Comparison of ENCODE assay signal across 8 mouse cellular contexts in genomic region chr19:23151651-23152070, GRCm38 (mm10). TPM values are rescaled to one million over a fixed set of nuclear protein-coding genes. Genes with fewer than 3 reads are reported as not detected.
DNase-seq lines count a peak whose midpoint lies in the region; ATAC-seq lines count a peak whose summit lies in the region.

No protein-coding gene starts in this region.

- no peaks in the 10 kb centered on the region for H3K27me3 ChIP-seq in embryonic facial prominence, embryonic 11.5 days (ENCODE audit: control insufficient read depth, insufficient read depth, low read length)
- no peaks in the 10 kb centered on the region for H3K27me3 ChIP-seq in embryonic facial prominence, embryonic 10.5 days (replicated peaks; ENCODE audit: low read depth, poor library complexity, severe bottlenecking)
- H3K27me3 ChIP-seq in embryonic facial prominence, embryonic 12.5 days, result 0 out of 2 replicates have a peak, but pooled peaks cover 2% of the 10 kb centered on the region
- no peaks in the 10 kb centered on the region for H3K27me3 ChIP-seq in kidney, embryonic 14.5 days (ENCODE audit: control insufficient read depth, insufficient read depth, low read length)
- no peaks in the 10 kb centered on the region for H3K27me3 ChIP-seq in neural tube, embryonic 15.5 days (replicated peaks)

- H3K27ac ChIP-seq in embryonic facial prominence, embryonic 11.5 days (replicated peaks; ENCODE audit: low read depth, low read length), result no peak overlapping the region
- H3K27ac ChIP-seq in embryonic facial prominence, embryonic 10.5 days (replicated peaks), result no peak overlapping the region
- H3K27ac ChIP-seq in embryonic facial prominence, embryonic 12.5 days, result no peak overlapping the region
- no peak overlapping the region for H3K27ac ChIP-seq in kidney, embryonic 14.5 days (ENCODE audit: low read depth, low read length)
- no peak overlapping the region for H3K27ac ChIP-seq in neural tube, embryonic 15.5 days (replicated peaks)

- ATAC-seq in embryonic facial prominence, embryonic 11.5 days (replicated peaks; ENCODE audit: insufficient number of reproducible peaks, low FRiP score, low TSS enrichment, low read depth), result no peak
- ATAC-seq in CD4-positive, CD25-positive, alpha-beta regulatory T cell, adult 4 months, result peak; percentile 97
- ATAC-seq in embryonic facial prominence, embryonic 12.5 days (ENCODE audit: insufficient number of reproducible peaks, insufficient read depth, low FRiP score, low TSS enrichment), result no peak
- peak; percentile 54; the same call in 1 of the 2 replicates for ATAC-seq in kidney, embryonic 14.5 days (ENCODE audit: low FRiP score, low TSS enrichment)
- ATAC-seq in neural tube, embryonic 15.5 days (ENCODE audit: low FRiP score), result no peak

- DNase-seq in embryonic facial prominence, embryonic 11.5 days (ENCODE audit: low spot score), result peak; percentile 44
- DNase-seq in embryonic facial prominence, embryonic 10.5 days (ENCODE audit: low spot score), result no peak
- peak; percentile 87 for DNase-seq in lung, postnatal 36 days
- peak; percentile 49 for DNase-seq in thymus, postnatal 14 days

- no peaks in the 10 kb centered on the region for H3K36me3 ChIP-seq in embryonic facial prominence, embryonic 11.5 days (replicated peaks; ENCODE audit: control insufficient read depth, insufficient read depth, low read depth, low read length)
- H3K36me3 ChIP-seq in embryonic facial prominence, embryonic 10.5 days (replicated peaks), result no peaks in the 10 kb centered on the region
- no peaks in the 10 kb centered on the region for H3K36me3 ChIP-seq in embryonic facial prominence, embryonic 12.5 days
- no peaks in the 10 kb centered on the region for H3K36me3 ChIP-seq in kidney, embryonic 14.5 days (ENCODE audit: control insufficient read depth, insufficient read depth, low read length)
- no peaks in the 10 kb centered on the region for H3K36me3 ChIP-seq in neural tube, embryonic 15.5 days

- no peak overlapping the region for H3K4me3 ChIP-seq in embryonic facial prominence, embryonic 11.5 days (ENCODE audit: low read depth, low read length)
- no peak overlapping the region for H3K4me3 ChIP-seq in embryonic facial prominence, embryonic 10.5 days
- no peak overlapping the region for H3K4me3 ChIP-seq in embryonic facial prominence, embryonic 12.5 days
- no peak overlapping the region for H3K4me3 ChIP-seq in kidney, embryonic 14.5 days (ENCODE audit: low read length)
- no peak overlapping the region for H3K4me3 ChIP-seq in neural tube, embryonic 15.5 days (replicated peaks)

- H3K4me2 ChIP-seq in embryonic facial prominence, embryonic 11.5 days (ENCODE audit: low read depth, low read length), result no peak overlapping the region
- H3K4me2 ChIP-seq in embryonic facial prominence, embryonic 12.5 days (replicated peaks), result 0 out of 2 replicates have a peak overlapping the region, but pooled peaks have one; percentile 5
- H3K4me2 ChIP-seq in kidney, embryonic 14.5 days (replicated peaks; ENCODE audit: low read depth, low read length), result no peak overlapping the region
- no peak overlapping the region for H3K4me2 ChIP-seq in neural tube, embryonic 15.5 days

- WGBS in embryonic facial prominence, embryonic 11.5 days, result 25% methylated on average over 11 of the region's 11 CpGs
- WGBS in embryonic facial prominence, embryonic 10.5 days, result 27% methylated on average over 11 of the region's 11 CpGs
- WGBS in embryonic facial prominence, embryonic 12.5 days, result 23% methylated on average over 11 of the region's 11 CpGs
- WGBS in kidney, embryonic 14.5 days, result 33% methylated on average over 11 of the region's 11 CpGs
- 37% methylated on average over 11 of the region's 11 CpGs for whole genome bisulfite sequencing in neural tube, embryonic 15.5 days

- H3K9ac ChIP-seq in embryonic facial prominence, embryonic 11.5 days (replicated peaks; ENCODE audit: low read length), result no peak overlapping the region
- no peak overlapping the region for H3K9ac ChIP-seq in embryonic facial prominence, embryonic 12.5 days
- no peak overlapping the region for H3K9ac ChIP-seq in kidney, embryonic 14.5 days (ENCODE audit: low read depth, low read length)
- no peak overlapping the region for H3K9ac ChIP-seq in neural tube, embryonic 15.5 days (replicated peaks)

- H3K4me1 ChIP-seq in embryonic facial prominence, embryonic 11.5 days (ENCODE audit: control insufficient read depth, insufficient read depth, low read length), result no peaks in the 10 kb centered on the region; the same call in 1 of the 2 replicates
- peaks cover 12% of the 10 kb centered on the region for H3K4me1 ChIP-seq in embryonic facial prominence, embryonic 10.5 days
- H3K4me1 ChIP-seq in embryonic facial prominence, embryonic 12.5 days, result 0 out of 2 replicates have a peak, but pooled peaks cover 5% of the 10 kb centered on the region
- peaks cover 8% of the 10 kb centered on the region for H3K4me1 ChIP-seq in kidney, embryonic 14.5 days (ENCODE audit: control insufficient read depth, insufficient read depth, low read length)
- peaks cover 19% of the 10 kb centered on the region; the same call in 1 of the 2 replicates for H3K4me1 ChIP-seq in neural tube, embryonic 15.5 days

- H3K9me3 ChIP-seq in embryonic facial prominence, embryonic 11.5 days (replicated peaks; ENCODE audit: control insufficient read depth, low read length), result no peaks in the 10 kb centered on the region
- H3K9me3 ChIP-seq in embryonic facial prominence, embryonic 10.5 days, result no peaks in the 10 kb centered on the region
- no peaks in the 10 kb centered on the region for H3K9me3 ChIP-seq in embryonic facial prominence, embryonic 12.5 days
- no peaks in the 10 kb centered on the region for H3K9me3 ChIP-seq in kidney, embryonic 14.5 days (ENCODE audit: control insufficient read depth, low read length)
- no peaks in the 10 kb centered on the region for H3K9me3 ChIP-seq in neural tube, embryonic 15.5 days (replicated peaks)

RNA-seq across cellular contexts. Expression of gene Klf9, which starts 10.6 kb away (rescaled TPM):
- 0.81 and 1.0 TPM in 2 replicates for polyA plus RNA-seq in embryonic facial prominence, embryonic 11.5 days (2014; fragmentation: Nextera tagmentation; extraction: Ambion mirVana)
- polyA plus RNA-seq in embryonic facial prominence, embryonic 10.5 days (2016; fragmentation: Nextera tagmentation; extraction: Ambion mirVana), result 0.79 and 0.96 TPM in 2 replicates
- 1 to 10 TPM; 3.6 to 4.3 TPM for polyA plus RNA-seq in CD4-positive, CD25-positive, alpha-beta regulatory T cell, adult 4 months (2017; shearing (Covaris generic))
- polyA plus RNA-seq in embryonic facial prominence, embryonic 12.5 days (2016; fragmentation: Nextera tagmentation; extraction: Ambion mirVana), result 2.6 and 2.8 TPM in 2 replicates
- 2.7 and 4.2 TPM in 2 replicates for polyA plus RNA-seq in kidney, embryonic 14.5 days (2014; fragmentation: Nextera tagmentation; extraction: Ambion mirVana)
- 5.0 and 5.3 TPM in 2 replicates for polyA plus RNA-seq in neural tube, embryonic 15.5 days (2015; fragmentation: Nextera tagmentation; extraction: Ambion mirVana)

Comparison
In these comparisons a context has a peak if more than half of its experiments do, and no peak if none do; other contexts are left out.
1. ATAC-seq: peak in CD4-positive, CD25-positive, alpha-beta regulatory T cell, adult 4 months (single experiment) and kidney, embryonic 14.5 days (single experiment); none in embryonic facial prominence, embryonic 11.5 days (single experiment), embryonic facial prominence, embryonic 12.5 days (single experiment) and neural tube, embryonic 15.5 days (single experiment).